Mouse (Mus musculus) forelimb bud, embryonic 11.5 days (tissue): ENCODE data around the gene Trappc12.

Experiments
- DNase-seq: peaks from one replicate; pipeline ENCODE4 v3.0.0-alpha.2; 2012; ENCODE audit warnings: low read depth, low spot score

Gene Trappc12

GRCm38 (mm10) chr12:28690730-28691129, 59.5 kb downstream of the Trappc12 start:
- DNase-seq, result no peak

DNA sequence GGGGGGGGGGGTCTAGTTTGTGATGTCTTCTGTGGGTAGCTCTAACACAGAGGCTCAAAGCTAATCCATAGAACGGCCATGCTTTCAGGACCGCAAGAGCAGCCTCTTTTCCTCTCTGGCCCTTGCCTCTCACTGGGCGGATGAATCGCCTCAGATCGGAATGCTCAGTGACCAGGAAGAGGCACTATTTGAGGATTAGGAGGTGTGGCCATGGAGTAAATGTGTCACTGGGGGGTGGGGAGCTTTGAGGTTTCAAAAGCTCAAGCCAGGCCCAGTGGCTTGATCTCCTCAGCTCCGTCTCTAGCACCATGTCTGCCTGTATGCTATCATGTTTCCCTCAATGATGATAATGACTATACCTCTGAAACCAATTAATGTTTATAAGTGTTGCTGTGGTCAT, 61.3 kb downstream of the Trappc12 start:
- DNase-seq, result no peak

- DNase-seq, result no peak
These were observed 63.9 kb downstream of the Trappc12 start for GRCm38 (mm10) chr12:28686199-28686879.

DNA sequence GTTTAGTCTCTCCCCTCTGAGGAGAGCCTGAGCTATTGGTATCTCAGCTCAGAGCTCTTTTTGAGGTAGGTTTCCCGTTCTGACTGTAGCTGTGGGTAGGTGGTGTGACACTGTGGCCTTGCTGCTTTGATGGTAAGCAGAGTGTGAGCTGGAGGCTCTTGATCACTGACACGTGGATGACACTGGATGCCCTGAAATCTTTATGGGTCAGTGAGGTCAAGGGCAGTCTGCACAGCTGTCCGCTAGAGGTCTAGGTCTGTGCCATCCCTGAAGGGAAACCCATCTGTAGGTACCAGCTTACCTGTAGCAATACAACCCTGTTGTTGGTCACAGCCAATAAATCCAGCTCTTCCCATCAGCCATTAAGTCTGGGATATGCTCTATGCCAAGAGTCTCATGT, 64.5 kb downstream of the Trappc12 start:
- no peak for DNase-seq

- no peak for DNase-seq
These were observed 65.6 kb downstream of the Trappc12 start for GRCm38 (mm10) chr12:28684674-28685073.

GRCm38 (mm10) chr12:28675925-28676209, 74.4 kb downstream of the Trappc12 start:
- DNase-seq, result no peak

GRCm38 (mm10) chr12:28675121-28675924, 74.9 kb downstream of the Trappc12 start, which contains the start of gene Adi1:
TSS of gene Adi1 (plus strand) at chr12:28675231.
- DNase-seq, result peak; percentile 75

- DNase-seq, result no peak
These were observed 76.1 kb downstream of the Trappc12 start for GRCm38 (mm10) chr12:28674038-28674720.

DNA sequence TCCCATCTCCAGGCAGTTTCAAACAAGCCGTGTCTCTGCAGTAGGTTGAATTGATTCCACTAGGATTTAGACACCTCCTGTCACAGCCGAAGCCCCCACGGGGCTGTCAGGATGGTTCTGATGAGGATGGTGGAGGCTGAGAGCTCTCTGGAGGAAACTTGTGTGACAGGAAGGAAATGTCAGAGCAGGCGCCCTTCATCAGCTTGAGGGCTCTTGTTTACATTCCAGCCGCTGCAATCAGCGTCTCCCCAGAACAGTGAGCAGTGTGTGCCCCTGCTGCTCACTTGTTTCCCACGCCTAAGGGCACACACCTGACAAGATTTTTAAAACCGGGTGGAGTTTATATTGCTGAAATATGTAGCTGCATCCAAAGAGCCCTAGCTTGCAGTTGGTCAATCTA, 83.0 kb downstream of the Trappc12 start:
- no peak for DNase-seq

- DNase-seq, result no peak
These were observed 83.5 kb downstream of the Trappc12 start for GRCm38 (mm10) chr12:28666734-28667133.

DNA sequence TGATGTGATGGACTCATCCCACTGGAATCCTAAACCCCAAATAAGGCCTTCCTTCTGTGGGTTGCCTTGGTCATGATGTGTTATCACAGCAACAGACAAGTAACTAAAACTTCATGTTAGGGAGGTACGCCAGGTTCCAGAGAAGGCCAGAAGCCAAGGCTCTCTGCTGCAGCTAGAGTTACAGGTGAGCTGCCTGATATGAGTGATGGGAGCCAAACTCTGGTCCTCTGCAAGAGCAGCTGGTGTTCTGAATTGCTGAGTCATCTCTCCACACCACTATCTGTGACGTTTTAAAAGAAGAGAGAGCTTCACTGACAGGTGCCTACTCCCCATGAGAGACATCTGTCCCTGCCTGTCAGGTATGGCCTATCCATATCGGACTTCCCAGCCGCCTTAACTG, 87.6 kb downstream of the Trappc12 start:
- DNase-seq, result no peak

GRCm38 (mm10) chr12:28649141-28650110, 100.8 kb downstream of the Trappc12 start, which contains the start of gene Rnaseh1:
TSS of gene Rnaseh1 (plus strand) at chr12:28649602.
- peak; percentile 82 for DNase-seq
